Mouse (Mus musculus): ENCODE measurements around the gene Gtf2f2. TPM values are rescaled to one million over a fixed set of nuclear protein-coding genes. Genes with fewer than 3 reads are reported as not detected.

Gtf2f2 gene
- total and polyA plus RNA-seq, 3 experiments, result 44.8 to 118 (median 90.6) TPM

DNA sequence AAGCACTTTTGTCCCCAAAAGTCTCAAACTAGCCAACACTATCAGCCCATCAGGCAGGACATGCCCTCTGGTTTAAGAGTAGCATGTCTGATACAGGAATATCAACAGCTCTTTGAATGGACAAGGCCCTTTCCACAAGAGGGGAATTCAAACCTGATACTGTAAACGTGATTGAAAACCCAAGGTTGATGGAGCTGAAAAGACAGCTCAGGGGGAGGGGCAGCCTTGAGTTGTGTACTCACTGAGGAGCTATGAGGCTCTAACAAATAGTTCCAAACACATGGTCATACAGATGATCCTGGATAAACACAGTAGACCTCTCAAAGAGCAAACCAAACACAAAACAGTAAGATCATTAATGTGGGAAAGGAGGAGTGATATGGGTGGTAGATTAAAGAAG, 12.6 kb downstream of the Gtf2f2 start:
- dilution Hi-C loops (cut with MboI; ENCODE audit: extremely low pct_ligation_motif_present, extremely low pct_unique_long_range_greater_than_20kb, low sequenced_read_pairs), result no loop called here
- H3K27ac ChIP-seq (ENCODE audit: insufficient read depth, low read depth), result no peak overlapping the region
- no peak for DNase-seq (ENCODE audit: extremely low read depth)
- H3K9ac ChIP-seq (ENCODE audit: insufficient read depth, low read depth), result no peak overlapping the region
- peaks cover 0 to 48% of the 10 kb centered on the region in 2 experiments; a peak in 2 of 4 replicates for H3K4me1 ChIP-seq (ENCODE audit: control insufficient read depth in 1 of 2, insufficient read depth in 2 of 2)
- no peaks in the 10 kb centered on the region for H3K27me3 ChIP-seq (replicated peaks)
- peaks cover 5 to 52% of the 10 kb centered on the region in 2 experiments for H3K36me3 ChIP-seq (replicated peaks in 1 of 2; ENCODE audit: control insufficient read depth in 1 of 2, insufficient read depth in 1 of 2, low read length in 1 of 2)
- peaks cover 6% of the 10 kb centered on the region for H3K79me2 ChIP-seq (replicated peaks; ENCODE audit: control insufficient read depth, extremely low read depth, insufficient read depth, poor library complexity, severe bottlenecking)
- H3K9me3 ChIP-seq (replicated peaks; ENCODE audit: low read length), result no peaks in the 10 kb centered on the region
- in situ Hi-C loops (cut with MboI; ENCODE audit: low pct_ligation_motif_present, low pct_unique_long_range_greater_than_20kb, low sequenced_read_pairs), result loop anchor here (10.0 kb wide), 1 partner anchor 83 kb away; no protein-coding TSS in a partner anchor
- no peak for TF ChIP-seq SMC3 (IDR thresholded peaks at IDR 0.05; ENCODE audit: low read depth, low read length)
- no peak for TF ChIP-seq JUN (IDR thresholded peaks at IDR 0.05; ENCODE audit: insufficient read depth, low read depth, low read length)
- TF ChIP-seq ELF1 (IDR thresholded peaks at IDR 0.05; ENCODE audit: low read depth, low read length), result no peak
- TF ChIP-seq JUND (conservative IDR thresholded peaks at IDR 0.05; ENCODE audit: low read depth, low read length), result no peak
- TF ChIP-seq KAT2A (IDR thresholded peaks at IDR 0.05; ENCODE audit: insufficient replicate concordance, low read length), result no peak
- TF ChIP-seq CHD1 (IDR thresholded peaks at IDR 0.05; ENCODE audit: low read depth, low read length), result no peak
- no peak for TF ChIP-seq IRF4 (IDR thresholded peaks at IDR 0.05; ENCODE audit: low read depth, low read length)
- no peak for TF ChIP-seq MYC (IDR thresholded peaks at IDR 0.05; ENCODE audit: low read depth, low read length)
- TF ChIP-seq RCOR1 (conservative IDR thresholded peaks at IDR 0.05; ENCODE audit: low read depth, low read length), result no peak
- TF ChIP-seq CHD2 (IDR thresholded peaks at IDR 0.05; ENCODE audit: low read length), result no peak
- no peak for TF ChIP-seq ZC3H11A (IDR thresholded peaks at IDR 0.05; ENCODE audit: low read depth, low read length)
- no peak for TF ChIP-seq SIN3A (IDR thresholded peaks at IDR 0.05; ENCODE audit: low read length)
- TF ChIP-seq EP300 (IDR thresholded peaks at IDR 0.05; ENCODE audit: low read length), result no peak
- no peak overlapping the region for H3K4me2 ChIP-seq (ENCODE audit: insufficient read depth, low read depth, poor library complexity, severe bottlenecking)
- H3K4me3 ChIP-seq (replicated peaks in 1 of 3; ENCODE audit: low read depth in 2 of 3, low read length in 2 of 3, poor library complexity in 1 of 3), result no peak overlapping the region

GRCm38 (mm10) chr14:75992371-75992770, 18.3 kb downstream of the Gtf2f2 start:
- TF ChIP-seq CHD1 (IDR thresholded peaks at IDR 0.05; ENCODE audit: low read depth, low read length), result no peak
- TF ChIP-seq RCOR1 (conservative IDR thresholded peaks at IDR 0.05; ENCODE audit: low read depth, low read length), result no peak
- no peak for TF ChIP-seq EP300 (IDR thresholded peaks at IDR 0.05; ENCODE audit: low read length)
- no peak for TF ChIP-seq NELFE (IDR thresholded peaks at IDR 0.05; ENCODE audit: low read depth, low read length)
- no peak for TF ChIP-seq MXI1 (IDR thresholded peaks at IDR 0.05; ENCODE audit: low read depth, low read length)
- no peak for TF ChIP-seq JUND (conservative IDR thresholded peaks at IDR 0.05; ENCODE audit: low read depth, low read length)
- TF ChIP-seq ZC3H11A (IDR thresholded peaks at IDR 0.05; ENCODE audit: low read depth, low read length), result no peak
- TF ChIP-seq SIN3A (IDR thresholded peaks at IDR 0.05; ENCODE audit: low read length), result no peak
- TF ChIP-seq MEF2A (IDR thresholded peaks at IDR 0.05; ENCODE audit: borderline replicate concordance, low read depth, low read length), result no peak
- H3K4me2 ChIP-seq (ENCODE audit: insufficient read depth, low read depth, poor library complexity, severe bottlenecking), result no peak overlapping the region
- H3K9me3 ChIP-seq (replicated peaks; ENCODE audit: low read length), result no peaks in the 10 kb centered on the region
- no peak overlapping the region for H3K9ac ChIP-seq (ENCODE audit: insufficient read depth, low read depth)
- no peaks in the 10 kb centered on the region for H3K27me3 ChIP-seq (replicated peaks)
- H3K4me3 ChIP-seq (replicated peaks in 1 of 3; ENCODE audit: low read depth in 2 of 3, low read length in 2 of 3, poor library complexity in 1 of 3), result no peak overlapping the region
- no peak for DNase-seq (ENCODE audit: extremely low read depth)
- peaks cover 12% of the 10 kb centered on the region; the same call in 1 of the 2 replicates for H3K79me2 ChIP-seq (replicated peaks; ENCODE audit: control insufficient read depth, extremely low read depth, insufficient read depth, poor library complexity, severe bottlenecking)
- H3K27ac ChIP-seq (ENCODE audit: insufficient read depth, low read depth), result no peak overlapping the region
- peaks cover 0 to 17% of the 10 kb centered on the region in 2 experiments; a peak in 1 of 4 replicates for H3K4me1 ChIP-seq (ENCODE audit: control insufficient read depth in 1 of 2, insufficient read depth in 2 of 2)
- dilution Hi-C loops (cut with MboI; ENCODE audit: extremely low pct_ligation_motif_present, extremely low pct_unique_long_range_greater_than_20kb, low sequenced_read_pairs), result no loop called here
- in situ Hi-C loops (cut with MboI; ENCODE audit: low pct_ligation_motif_present, low pct_unique_long_range_greater_than_20kb, low sequenced_read_pairs), result loop anchor here (10.0 kb wide), 1 partner anchor 78 kb away; no protein-coding TSS in a partner anchor
- H3K36me3 ChIP-seq (replicated peaks in 1 of 2; ENCODE audit: control insufficient read depth in 1 of 2, insufficient read depth in 1 of 2, low read length in 1 of 2), result peaks cover 8 to 73% of the 10 kb centered on the region in 2 experiments
